Mouse (Mus musculus) CH12F3 (cell line): ENCODE measurements at regions not wholly inside any gene's neighbourhood (a gene's known extent, or its start where the extent isn't known, plus 50 kb on each side); places are given as distances from the start of the nearest gene placed in this dataset.
"Not testable (repeated sequence)": the region's sequence is repeated elsewhere in the genome, so short reads cannot be mapped to it uniquely, and the experiment has no call there.

Experiments used
- in situ Hi-C: fragments of 300-500 bp; cut with MboI; formaldehyde crosslinking; loops from 2 replicates; pipeline ENCODE4 v1.14.3; 2020; ENCODE audit warnings: low sequenced_read_pairs

DNA sequence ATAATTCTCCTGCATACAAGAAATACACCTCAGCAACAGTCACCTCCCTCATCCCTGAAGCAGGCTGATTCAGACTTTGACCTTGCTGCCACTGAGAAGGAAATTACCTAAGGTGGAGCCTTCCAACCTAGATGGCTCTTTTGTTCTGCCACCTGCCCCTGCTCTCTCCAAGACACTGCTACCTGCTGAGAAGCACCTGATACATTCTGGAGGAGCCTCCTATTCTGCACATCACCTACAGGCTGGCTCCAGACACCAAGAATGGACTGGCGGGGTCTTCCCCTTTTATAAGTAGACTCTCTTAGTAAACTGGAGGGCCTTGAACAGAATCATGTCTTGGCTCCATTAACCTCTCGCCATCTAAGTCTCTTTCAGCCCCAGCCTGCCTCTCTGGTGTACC lies 1149.5 kb upstream of the 2610301B20Rik start:
- in situ Hi-C loops: not testable (repeated sequence)

DNA sequence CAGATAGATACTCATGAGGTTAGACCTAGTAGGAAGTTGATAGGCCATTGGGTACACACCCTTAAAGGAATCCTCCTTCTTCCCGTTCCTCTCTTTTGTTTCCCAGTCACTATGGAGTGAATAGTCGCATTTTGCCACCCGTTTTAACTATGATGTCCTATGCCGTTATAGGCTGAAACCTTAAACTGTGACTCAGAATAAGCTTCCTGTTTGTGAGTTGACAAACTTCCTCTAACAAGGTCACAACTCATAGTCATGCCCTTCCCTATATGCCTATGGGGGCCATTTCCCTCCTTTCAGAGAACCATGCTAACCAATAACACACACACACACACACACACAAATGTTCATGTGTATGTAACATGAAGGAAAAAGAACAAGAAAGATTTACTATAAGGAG lies 1136.6 kb upstream of the 2610301B20Rik start:
- in situ Hi-C loops: no loop called here

GRCm38 (mm10) chr4:9747411-9747938 lies 1126.8 kb upstream of the 2610301B20Rik start:
- in situ Hi-C loops: no loop called here

DNA sequence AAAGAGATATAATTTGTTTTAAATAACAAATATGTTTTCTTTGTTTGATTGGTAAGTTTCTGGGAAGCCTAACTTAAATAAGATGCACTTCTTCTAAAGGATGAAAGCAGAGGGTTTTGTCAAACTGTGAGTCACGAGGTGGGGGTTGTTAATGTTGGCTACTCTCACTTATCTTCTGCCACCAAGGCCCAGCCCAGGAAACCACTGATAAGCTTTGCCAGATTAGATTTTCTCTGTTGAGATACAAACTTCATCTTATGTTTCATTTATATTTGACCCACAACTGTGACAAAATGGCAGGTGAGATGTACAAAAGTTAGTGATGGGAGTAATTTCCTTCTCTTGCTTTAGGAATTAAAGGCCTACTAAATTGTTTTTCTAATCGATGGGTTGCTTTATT lies 1126.2 kb upstream of the 2610301B20Rik start:
- in situ Hi-C loops: no loop called here

GRCm38 (mm10) chr4:9749877-9750276 lies 1124.4 kb upstream of the 2610301B20Rik start:
- in situ Hi-C loops: loop anchor here (25.0 kb wide), 1 partner anchor 613 kb away; no protein-coding TSS in a partner anchor

GRCm38 (mm10) chr4:9750404-9750803 lies 1123.9 kb upstream of the 2610301B20Rik start:
- in situ Hi-C loops: loop anchor here (25.0 kb wide), 1 partner anchor 613 kb away; no protein-coding TSS in a partner anchor

- in situ Hi-C loops: loop anchor here (25.0 kb wide), 1 partner anchor 626 kb away; no protein-coding TSS in a partner anchor
Measured at GRCm38 (mm10) chr4:9763321-9763720, 1111.0 kb upstream of the 2610301B20Rik start.

DNA sequence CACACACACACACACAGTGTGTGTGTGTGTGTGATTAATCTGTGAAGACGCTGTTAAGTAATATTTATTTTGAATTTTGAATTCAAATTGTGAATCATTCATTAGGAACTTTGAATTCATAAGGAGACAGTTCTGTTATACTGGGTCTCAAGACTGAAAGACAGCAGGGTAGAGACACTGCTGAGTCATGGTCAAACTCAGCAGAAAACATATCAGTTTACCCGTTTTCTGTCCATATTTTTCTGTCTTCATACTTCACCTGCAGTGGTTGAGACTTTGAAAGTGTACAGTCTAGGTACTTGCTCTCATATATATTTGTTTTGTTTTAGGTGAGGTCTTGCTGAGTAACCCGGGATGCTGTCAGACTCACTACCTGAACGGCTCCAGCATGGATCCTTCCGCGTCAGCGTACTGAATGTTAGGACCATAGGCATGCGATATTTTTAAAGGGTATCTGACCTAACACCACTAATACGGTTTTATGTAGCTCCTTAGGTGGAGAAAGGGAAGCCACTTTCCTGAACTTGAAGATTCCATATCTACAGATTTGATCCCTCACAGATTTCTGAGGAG lies 1104.6 kb upstream of the 2610301B20Rik start:
- in situ Hi-C loops: loop anchor here (5.0 to 25.0 kb wide), 2 partner anchors 152 to 632 kb away; no protein-coding TSS in a partner anchor

DNA sequence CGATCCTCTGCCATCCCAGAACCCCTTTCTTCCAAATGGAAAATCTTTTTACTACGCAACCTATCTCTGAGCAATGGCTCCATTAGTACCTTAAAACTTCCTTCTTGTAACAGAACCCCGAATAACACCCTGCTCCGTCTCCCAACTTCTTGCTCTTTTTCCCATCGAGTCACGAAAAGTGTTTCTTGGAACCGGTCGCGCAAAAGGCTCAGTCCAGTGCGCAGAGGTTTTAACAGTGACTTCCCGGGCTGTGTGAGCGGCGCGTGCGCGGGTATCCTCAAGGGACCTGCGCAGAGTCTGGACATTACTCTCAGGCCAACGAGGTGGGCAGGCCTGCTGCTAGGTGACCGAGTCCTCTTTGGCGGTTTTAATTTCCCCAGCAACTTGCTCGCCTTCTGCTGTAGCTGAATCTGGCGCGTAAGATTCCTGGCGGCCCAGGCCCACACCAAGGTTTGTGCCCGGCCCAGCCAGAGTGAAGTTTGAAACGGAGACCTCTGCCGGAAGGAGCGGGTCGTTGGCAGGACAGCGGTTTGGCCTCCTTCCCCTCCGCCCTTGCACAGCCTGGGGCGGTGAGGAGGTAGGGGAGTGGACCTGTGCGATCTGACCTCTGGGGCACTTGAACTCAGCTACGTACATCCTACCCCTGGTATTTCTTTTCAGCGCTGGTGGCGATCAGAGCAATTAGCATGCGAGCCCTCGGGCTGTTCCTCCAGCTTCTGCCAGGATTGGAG lies 1103.8 kb upstream of the 2610301B20Rik start:
- in situ Hi-C loops: loop anchor here (5.0 to 25.0 kb wide), 2 partner anchors 153 to 633 kb away; no protein-coding TSS in a partner anchor

GRCm38 (mm10) chr4:9771103-9771474 lies 1103.2 kb upstream of the 2610301B20Rik start:
- in situ Hi-C loops: loop anchor here (5.0 to 25.0 kb wide), 2 partner anchors 154 to 634 kb away; no protein-coding TSS in a partner anchor

GRCm38 (mm10) chr4:9778391-9778790 lies 1095.9 kb upstream of the 2610301B20Rik start:
- in situ Hi-C loops: no loop called here

- in situ Hi-C loops: no loop called here
Measured at GRCm38 (mm10) chr4:9779594-9779993, 1094.7 kb upstream of the 2610301B20Rik start.

DNA sequence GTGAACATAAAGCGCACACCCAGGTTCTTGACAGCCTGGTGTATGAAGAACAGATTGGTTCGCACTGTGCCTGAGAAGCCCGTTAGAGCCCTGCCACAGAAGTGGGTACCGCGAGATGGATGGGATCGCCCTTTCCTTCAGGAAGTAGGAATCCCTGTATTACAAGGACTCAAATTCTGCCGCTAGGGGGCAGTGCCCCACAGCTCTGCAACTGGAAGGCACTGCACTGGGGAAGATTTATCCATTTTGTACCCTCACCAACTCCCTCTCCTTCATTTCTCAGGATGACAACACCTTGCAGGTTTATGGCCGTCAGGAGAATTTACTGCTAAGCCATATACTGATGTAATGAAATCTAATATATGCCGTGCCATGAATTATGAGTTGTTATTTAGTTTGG lies 1094.1 kb upstream of the 2610301B20Rik start:
- in situ Hi-C loops: no loop called here

DNA sequence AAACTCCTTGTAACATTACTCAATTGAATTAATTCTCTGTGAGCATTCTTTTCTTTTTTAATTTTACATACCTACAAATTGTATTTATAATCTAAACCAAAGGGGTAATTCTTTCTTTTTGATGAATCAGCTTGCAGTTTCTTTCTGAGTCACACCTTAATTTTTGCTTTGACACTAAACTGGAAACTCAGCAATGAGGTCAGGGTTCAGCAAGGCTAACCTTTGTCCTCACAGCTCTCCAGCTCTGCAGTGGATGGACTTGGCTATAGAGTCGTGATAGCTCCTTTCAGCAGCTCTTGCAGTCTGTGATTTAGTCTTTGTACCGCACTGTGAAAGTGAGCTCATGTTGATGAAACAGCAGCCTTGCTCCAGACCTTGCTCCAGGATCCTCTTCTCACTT lies 1093.0 kb upstream of the 2610301B20Rik start:
- in situ Hi-C loops: no loop called here

GRCm38 (mm10) chr4:9787795-9788365 lies 1086.4 kb upstream of the 2610301B20Rik start:
- in situ Hi-C loops: no loop called here

GRCm38 (mm10) chr4:9790478-9790877 lies 1083.8 kb upstream of the 2610301B20Rik start:
- in situ Hi-C loops: no loop called here
